Mouse (Mus musculus): ENCODE data around the gene Acvr1. TPM values are rescaled to one million over a fixed set of nuclear protein-coding genes. Genes with fewer than 3 reads are reported as not detected.

Acvr1 gene
- polyA plus RNA-seq, 1 experiment from 2014 or later: 3.0 TPM

DNA sequence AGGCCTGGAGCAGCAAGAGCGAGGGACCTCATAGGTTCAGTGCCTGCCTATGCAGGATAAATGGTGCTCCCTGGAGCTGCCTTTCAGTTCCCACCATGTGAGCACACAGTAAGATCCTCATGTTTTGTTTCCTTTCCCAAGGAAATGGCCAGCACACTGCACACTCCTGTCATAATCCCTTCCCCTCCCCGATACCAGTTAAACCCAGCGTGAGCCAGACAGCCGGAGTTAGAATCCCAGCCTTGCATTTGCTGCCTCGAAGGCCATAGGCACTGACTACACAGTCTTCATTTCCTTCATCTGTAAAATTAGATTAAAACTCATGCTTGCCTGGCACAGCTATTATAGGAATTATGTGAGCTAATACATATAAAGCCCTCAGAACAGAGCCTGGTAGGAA is 37.6 kb downstream of the Acvr1 start:
- Histone ChIP-seq H3K36me3 (replicated peaks) (no peaks in the 10 kb centered on the region; the same call in 1 of the 2 replicates), H3K27me3 (ENCODE audit: poor library complexity, severe bottlenecking) (no peaks in the 10 kb centered on the region), H3K9me3 (no peaks in the 10 kb centered on the region), H3K4me1 (peaks cover 70% of the 10 kb centered on the region), H3K27ac (no peak overlapping the region), H3K4me3 (no peak overlapping the region)
- 60% methylated on average over 5 of the region's 5 CpGs for WGBS
- no peak for DNase-seq (ENCODE audit: extremely low spot score, low spot score)

DNA sequence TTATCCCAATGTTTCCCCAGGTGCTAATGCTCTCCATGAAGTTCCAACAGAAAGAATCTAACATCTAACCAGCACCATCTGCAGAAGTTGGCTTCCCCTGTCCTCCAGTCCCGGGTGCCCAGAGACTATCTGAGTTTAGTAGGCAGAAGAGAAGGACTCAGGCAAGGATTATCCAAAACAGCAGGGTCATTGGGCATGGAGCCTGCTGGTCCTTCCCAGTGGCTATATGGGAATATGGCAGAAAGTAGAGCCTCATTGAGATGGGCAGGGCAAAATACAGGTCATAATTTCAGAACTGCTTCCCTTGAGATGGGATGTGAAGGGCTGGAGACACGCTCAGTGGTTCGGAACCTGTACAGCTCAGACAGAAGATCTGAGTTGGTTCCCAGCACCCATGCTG is 39.2 kb downstream of the Acvr1 start:
- Histone ChIP-seq H3K27ac (no peak overlapping the region), H3K36me3 (replicated peaks) (no peaks in the 10 kb centered on the region; the same call in 1 of the 2 replicates), H3K27me3 (ENCODE audit: poor library complexity, severe bottlenecking) (no peaks in the 10 kb centered on the region), H3K4me3 (no peak overlapping the region), H3K9me3 (no peaks in the 10 kb centered on the region), H3K4me1 (peaks cover 58% of the 10 kb centered on the region)
- no peak for DNase-seq (ENCODE audit: extremely low spot score, low spot score)
- WGBS: 73% methylated on average over 3 of the region's 3 CpGs

DNA sequence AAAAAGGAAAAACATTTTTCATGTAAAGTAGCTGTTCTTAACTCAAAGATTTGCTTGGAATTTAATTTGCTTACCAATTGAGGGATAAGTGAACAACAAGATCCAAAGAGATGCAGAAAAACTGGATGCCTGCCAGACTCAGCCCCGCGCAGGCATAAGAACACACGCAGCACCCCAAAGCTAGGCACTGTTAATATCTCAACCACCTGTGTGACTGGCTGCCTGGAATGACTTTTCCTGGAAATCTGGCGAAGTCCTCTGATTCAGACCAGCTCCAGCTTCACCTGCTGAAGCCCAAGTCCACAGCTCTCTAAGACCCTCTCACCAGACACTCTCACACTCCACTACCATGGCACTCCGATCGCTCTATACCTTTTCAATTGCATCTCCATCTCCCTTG is 42.6 kb downstream of the Acvr1 start:
- no peak overlapping the region for H3K27ac ChIP-seq
- WGBS: 91% methylated on average over 6 of the region's 6 CpGs
- DNase-seq (ENCODE audit: extremely low spot score, low spot score): no peak
- no peaks in the 10 kb centered on the region for H3K9me3 ChIP-seq
- H3K36me3 ChIP-seq (replicated peaks): no peaks in the 10 kb centered on the region; the same call in 1 of the 2 replicates
- H3K4me3 ChIP-seq: no peak overlapping the region
- peaks cover 36% of the 10 kb centered on the region for H3K4me1 ChIP-seq
- no peaks in the 10 kb centered on the region for H3K27me3 ChIP-seq (ENCODE audit: poor library complexity, severe bottlenecking)

GRCm38 (mm10) chr2:58523894-58524293 is 43.1 kb downstream of the Acvr1 start:
- H3K36me3 ChIP-seq (replicated peaks): no peaks in the 10 kb centered on the region; the same call in 1 of the 2 replicates
- 92% methylated on average over 5 of the region's 5 CpGs for WGBS
- H3K9me3 ChIP-seq: no peaks in the 10 kb centered on the region
- H3K27ac ChIP-seq: no peak overlapping the region
- no peak for DNase-seq (ENCODE audit: extremely low spot score, low spot score)
- H3K27me3 ChIP-seq (ENCODE audit: poor library complexity, severe bottlenecking): no peaks in the 10 kb centered on the region
- peaks cover 31% of the 10 kb centered on the region for H3K4me1 ChIP-seq
- no peak overlapping the region for H3K4me3 ChIP-seq

DNA sequence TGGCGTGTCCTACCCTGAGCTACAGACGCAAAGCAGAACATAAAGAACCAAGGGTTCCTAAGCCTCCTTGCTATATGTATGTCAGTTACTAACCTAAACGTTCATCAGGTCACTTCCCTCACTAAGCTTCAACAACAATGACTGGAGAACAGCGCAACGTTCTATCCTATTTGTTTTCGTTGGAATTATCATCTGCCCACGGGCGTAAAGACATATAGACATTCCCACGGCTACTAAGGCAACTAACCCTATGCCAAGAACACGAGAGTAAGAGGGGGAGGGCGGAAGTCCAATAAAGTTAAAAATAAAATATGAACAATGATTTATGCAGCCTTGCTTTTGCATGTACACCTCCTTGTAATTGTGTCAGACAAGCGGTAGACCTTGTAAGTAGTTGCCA is 43.9 kb downstream of the Acvr1 start:
- H3K27me3 ChIP-seq (ENCODE audit: poor library complexity, severe bottlenecking): no peaks in the 10 kb centered on the region
- no peak for DNase-seq (ENCODE audit: extremely low spot score, low spot score)
- peaks cover 25% of the 10 kb centered on the region for H3K4me1 ChIP-seq
- H3K27ac ChIP-seq: no peak overlapping the region
- 84% methylated on average over 12 of the region's 12 CpGs for WGBS
- no peaks in the 10 kb centered on the region; the same call in 1 of the 2 replicates for H3K36me3 ChIP-seq (replicated peaks)
- no peaks in the 10 kb centered on the region for H3K9me3 ChIP-seq
- H3K4me3 ChIP-seq: no peak overlapping the region

DNA sequence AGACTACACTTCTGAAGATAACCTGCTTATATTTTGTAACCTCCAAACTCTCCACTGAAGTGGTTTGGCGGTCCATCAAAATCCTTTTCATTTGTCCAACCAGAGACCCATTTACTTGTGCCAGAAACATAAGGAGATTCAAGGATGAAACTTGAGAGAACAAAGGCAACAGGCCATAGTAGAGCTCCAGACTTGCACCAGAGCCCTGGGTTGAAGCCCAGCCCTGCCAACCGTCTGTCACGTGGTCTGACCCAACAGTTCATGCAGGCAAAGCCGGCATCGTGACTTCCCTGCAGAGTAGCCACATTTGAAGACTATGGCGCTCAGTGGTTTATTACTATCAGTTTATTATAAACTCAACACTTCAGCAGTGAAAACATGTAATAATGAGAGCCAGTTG is 45.3 kb downstream of the Acvr1 start:
- no peak for DNase-seq (ENCODE audit: extremely low spot score, low spot score)
- H3K36me3 ChIP-seq (replicated peaks): no peaks in the 10 kb centered on the region; the same call in 1 of the 2 replicates
- no peaks in the 10 kb centered on the region for H3K27me3 ChIP-seq (ENCODE audit: poor library complexity, severe bottlenecking)
- H3K4me3 ChIP-seq: no peak overlapping the region
- 91% methylated on average over 6 of the region's 6 CpGs for WGBS
- no peak overlapping the region for H3K27ac ChIP-seq
- peaks cover 23% of the 10 kb centered on the region for H3K4me1 ChIP-seq
- no peaks in the 10 kb centered on the region for H3K9me3 ChIP-seq

DNA sequence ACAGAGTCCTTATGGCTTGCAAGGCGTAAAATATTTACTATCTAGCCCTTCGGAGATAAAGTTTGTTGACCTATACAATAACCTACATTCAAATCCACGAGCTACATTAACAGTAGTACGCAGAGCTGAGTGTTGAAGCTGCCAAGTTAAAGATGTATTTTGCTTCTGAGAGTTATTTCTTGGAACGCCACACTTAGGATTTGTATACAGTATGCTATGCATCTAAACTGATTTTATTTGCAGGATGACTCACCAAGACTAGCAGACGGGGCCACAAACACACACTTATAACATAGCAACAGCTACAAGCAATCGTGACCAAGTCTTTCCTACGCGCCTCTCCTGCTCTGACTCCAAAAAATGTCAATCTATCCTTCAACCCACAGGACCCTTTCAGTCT is 46.2 kb downstream of the Acvr1 start:
- H3K27me3 ChIP-seq (ENCODE audit: poor library complexity, severe bottlenecking): no peaks in the 10 kb centered on the region
- no peak overlapping the region for H3K27ac ChIP-seq
- WGBS: 96% methylated on average over 9 of the region's 9 CpGs
- peaks cover 32% of the 10 kb centered on the region for H3K4me1 ChIP-seq
- H3K9me3 ChIP-seq: no peaks in the 10 kb centered on the region
- H3K4me3 ChIP-seq: no peak overlapping the region
- DNase-seq (ENCODE audit: extremely low spot score, low spot score): no peak
- no peaks in the 10 kb centered on the region for H3K36me3 ChIP-seq (replicated peaks)

GRCm38 (mm10) chr2:58518517-58518916 is 48.4 kb downstream of the Acvr1 start:
- Histone ChIP-seq H3K36me3 (replicated peaks) (peaks cover 10% of the 10 kb centered on the region; the same call in 1 of the 2 replicates), H3K4me1 (peaks cover 36% of the 10 kb centered on the region), H3K27me3 (ENCODE audit: poor library complexity, severe bottlenecking) (no peaks in the 10 kb centered on the region), H3K9me3 (no peaks in the 10 kb centered on the region), H3K27ac (no peak overlapping the region), H3K4me3 (no peak overlapping the region)
- 79% methylated on average over 1 of the region's 1 CpGs for WGBS
- DNase-seq (ENCODE audit: extremely low spot score, low spot score): no peak

GRCm38 (mm10) chr2:58516920-58517319 is 50.0 kb downstream of the Acvr1 start:
- no peak overlapping the region for H3K27ac ChIP-seq
- DNase-seq (ENCODE audit: extremely low spot score, low spot score): no peak
- no peaks in the 10 kb centered on the region for H3K27me3 ChIP-seq (ENCODE audit: poor library complexity, severe bottlenecking)
- peaks cover 26% of the 10 kb centered on the region for H3K4me1 ChIP-seq
- no peaks in the 10 kb centered on the region for H3K9me3 ChIP-seq
- no peak overlapping the region for H3K4me3 ChIP-seq
- WGBS: 81% methylated on average over 6 of the region's 6 CpGs
- peaks cover 10% of the 10 kb centered on the region; the same call in 1 of the 2 replicates for H3K36me3 ChIP-seq (replicated peaks)

DNA sequence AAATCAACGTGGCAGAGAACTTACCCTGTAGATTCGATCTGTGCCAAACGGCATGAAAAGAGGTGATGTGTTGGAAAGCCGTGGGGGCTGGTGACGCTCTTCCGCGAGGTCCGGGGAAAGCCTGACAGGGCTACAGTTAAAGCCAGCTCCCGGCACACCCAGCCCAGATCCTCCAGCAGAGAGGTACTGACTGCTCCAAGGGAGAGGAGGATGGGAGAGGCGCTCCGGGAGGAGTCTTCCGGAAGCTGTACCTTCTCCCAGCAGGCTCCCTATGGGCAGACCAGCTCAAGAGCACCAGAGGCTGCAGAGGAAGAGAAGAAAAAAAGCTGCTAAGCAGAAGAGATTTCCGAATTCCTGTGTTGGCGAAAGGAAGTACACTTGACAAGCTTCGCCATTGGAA is 51.0 kb downstream of the Acvr1 start:
- DNase-seq (ENCODE audit: extremely low spot score, low spot score): no peak
- Histone ChIP-seq H3K27me3 (ENCODE audit: poor library complexity, severe bottlenecking) (no peaks in the 10 kb centered on the region), H3K4me1 (peaks cover 22% of the 10 kb centered on the region), H3K27ac (no peak overlapping the region), H3K4me3 (no peak overlapping the region), H3K9me3 (no peaks in the 10 kb centered on the region), H3K36me3 (replicated peaks) (peaks cover 10% of the 10 kb centered on the region; the same call in 1 of the 2 replicates)
- WGBS: 58% methylated on average over 15 of the region's 15 CpGs

DNA sequence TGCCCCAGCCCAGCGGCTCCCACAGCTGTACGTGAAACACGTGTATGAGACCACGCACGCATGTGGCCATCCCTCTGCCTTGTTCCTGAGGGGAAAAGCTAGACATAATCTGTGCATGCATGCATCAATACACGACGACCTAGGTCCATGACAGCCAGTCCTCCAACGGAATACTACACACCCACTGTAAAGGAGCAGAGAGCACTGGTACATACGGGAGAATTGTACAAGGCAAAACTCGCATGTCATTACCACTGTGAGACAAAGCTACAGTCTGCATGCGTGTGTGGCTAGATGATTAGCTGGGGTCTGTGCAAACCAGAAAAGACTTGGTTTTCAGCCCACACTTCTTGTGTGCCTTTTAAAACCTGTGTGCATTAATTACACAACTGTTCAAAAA is 52.5 kb downstream of the Acvr1 start:
- Histone ChIP-seq H3K4me1 (peaks cover 26% of the 10 kb centered on the region), H3K27ac (no peak overlapping the region), H3K4me3 (no peak overlapping the region), H3K27me3 (ENCODE audit: poor library complexity, severe bottlenecking) (no peaks in the 10 kb centered on the region), H3K36me3 (replicated peaks) (peaks cover 10% of the 10 kb centered on the region; the same call in 1 of the 2 replicates), H3K9me3 (no peaks in the 10 kb centered on the region)
- WGBS: 96% methylated on average over 11 of the region's 11 CpGs
- DNase-seq (ENCODE audit: extremely low spot score, low spot score): no peak

DNA sequence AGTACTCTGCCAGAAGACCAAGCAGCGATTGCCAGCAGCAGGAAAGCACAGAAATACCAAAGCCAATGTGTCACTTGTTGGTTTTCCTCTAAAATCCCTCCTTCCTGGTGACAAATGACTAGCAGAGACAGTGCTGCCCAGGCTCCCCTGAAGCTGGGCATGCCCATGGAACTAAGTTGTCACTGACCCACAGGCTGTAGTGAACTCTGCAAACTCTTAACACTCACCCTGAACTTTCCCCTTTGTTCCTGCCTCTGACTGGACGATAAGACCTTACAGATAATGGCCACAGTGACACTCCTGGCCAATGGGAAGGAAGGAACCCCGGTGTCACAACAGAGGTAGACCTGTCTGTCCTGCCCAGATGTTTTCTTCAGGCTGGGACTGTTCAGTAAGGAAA is 53.7 kb downstream of the Acvr1 start:
- peaks cover 26% of the 10 kb centered on the region for H3K4me1 ChIP-seq
- no peak for DNase-seq (ENCODE audit: extremely low spot score, low spot score)
- WGBS: 77% methylated on average over 3 of the region's 3 CpGs
- peaks cover 10% of the 10 kb centered on the region; the same call in 1 of the 2 replicates for H3K36me3 ChIP-seq (replicated peaks)
- H3K4me3 ChIP-seq: no peak overlapping the region
- H3K27ac ChIP-seq: no peak overlapping the region
- no peaks in the 10 kb centered on the region for H3K9me3 ChIP-seq
- H3K27me3 ChIP-seq (ENCODE audit: poor library complexity, severe bottlenecking): no peaks in the 10 kb centered on the region

GRCm38 (mm10) chr2:58510192-58510591 is 56.8 kb downstream of the Acvr1 start:
- Histone ChIP-seq H3K4me1 (peaks cover 9% of the 10 kb centered on the region), H3K27ac (no peak overlapping the region), H3K36me3 (replicated peaks) (peaks cover 14% of the 10 kb centered on the region; the same call in 1 of the 2 replicates), H3K4me3 (no peak overlapping the region), H3K27me3 (ENCODE audit: poor library complexity, severe bottlenecking) (no peaks in the 10 kb centered on the region), H3K9me3 (no peaks in the 10 kb centered on the region)
- no peak for DNase-seq (ENCODE audit: extremely low spot score, low spot score)
- WGBS: 82% methylated on average over 8 of the region's 8 CpGs

All from forebrain, embryonic 10.5 days (tissue).